Mouse (Mus musculus): ENCODE data around the gene Armt1. TPM values are rescaled to one million over a fixed set of nuclear protein-coding genes. Genes with fewer than 3 reads are reported as not detected.

The Armt1 gene
- polyA plus RNA-seq, 1 experiment from 2014 or later, result 30.1 TPM

- Histone ChIP-seq H3K4me3 (ENCODE audit: low read depth, low read length) (no peak overlapping the region), H3K4me1 (replicated peaks; ENCODE audit: control insufficient read depth, insufficient read depth, low read length) (no peaks in the 10 kb centered on the region), H3K36me3 (ENCODE audit: control insufficient read depth, insufficient read depth, low read length) (no peaks in the 10 kb centered on the region), H3K9ac (ENCODE audit: low read depth, low read length) (no peak overlapping the region), H3K27ac (ENCODE audit: low read depth, low read length) (no peak overlapping the region), H3K27me3 (replicated peaks; ENCODE audit: control insufficient read depth, insufficient read depth, low read length) (no peaks in the 10 kb centered on the region), H3K9me3 (ENCODE audit: control insufficient read depth, low read length) (no peaks in the 10 kb centered on the region), H3K4me2 (no peak overlapping the region)
- no peak for ATAC-seq (replicated peaks; ENCODE audit: low FRiP score)
- 77% methylated on average over 3 of the region's 3 CpGs for WGBS
- DNase-seq (ENCODE audit: low spot score), result no peak
Measured at GRCm38 (mm10) chr10:4469406-4469805, 37.1 kb downstream of the Armt1 start.

- 74% methylated on average over 11 of the region's 11 CpGs for WGBS
- Histone ChIP-seq H3K36me3 (ENCODE audit: control insufficient read depth, insufficient read depth, low read length) (no peaks in the 10 kb centered on the region), H3K4me2 (no peak overlapping the region), H3K27ac (ENCODE audit: low read depth, low read length) (no peak overlapping the region), H3K9me3 (ENCODE audit: control insufficient read depth, low read length) (no peaks in the 10 kb centered on the region), H3K4me1 (replicated peaks; ENCODE audit: control insufficient read depth, insufficient read depth, low read length) (no peaks in the 10 kb centered on the region), H3K4me3 (ENCODE audit: low read depth, low read length) (no peak overlapping the region), H3K27me3 (replicated peaks; ENCODE audit: control insufficient read depth, insufficient read depth, low read length) (no peaks in the 10 kb centered on the region), H3K9ac (ENCODE audit: low read depth, low read length) (no peak overlapping the region)
- ATAC-seq (replicated peaks; ENCODE audit: low FRiP score) (no peak), DNase-seq (ENCODE audit: low spot score) (no peak)
Measured at GRCm38 (mm10) chr10:4473591-4473993, 41.3 kb downstream of the Armt1 start.

GRCm38 (mm10) chr10:4475431-4475830 is 43.2 kb downstream of the Armt1 start:
- Histone ChIP-seq H3K36me3 (ENCODE audit: control insufficient read depth, insufficient read depth, low read length) (no peaks in the 10 kb centered on the region), H3K27ac (ENCODE audit: low read depth, low read length) (no peak overlapping the region), H3K4me2 (no peak overlapping the region), H3K27me3 (replicated peaks; ENCODE audit: control insufficient read depth, insufficient read depth, low read length) (no peaks in the 10 kb centered on the region), H3K4me3 (ENCODE audit: low read depth, low read length) (no peak overlapping the region), H3K9ac (ENCODE audit: low read depth, low read length) (no peak overlapping the region), H3K9me3 (ENCODE audit: control insufficient read depth, low read length) (no peaks in the 10 kb centered on the region), H3K4me1 (replicated peaks; ENCODE audit: control insufficient read depth, insufficient read depth, low read length) (no peaks in the 10 kb centered on the region)
- DNase-seq (ENCODE audit: low spot score) (no peak), ATAC-seq (replicated peaks; ENCODE audit: low FRiP score) (no peak)
- WGBS, result 87% methylated on average over 3 of the region's 3 CpGs

- no peaks in the 10 kb centered on the region for H3K27me3 ChIP-seq (replicated peaks; ENCODE audit: control insufficient read depth, insufficient read depth, low read length)
- no peaks in the 10 kb centered on the region for H3K36me3 ChIP-seq (ENCODE audit: control insufficient read depth, insufficient read depth, low read length)
- ATAC-seq (replicated peaks; ENCODE audit: low FRiP score) (no peak), DNase-seq (ENCODE audit: low spot score) (no peak)
- H3K9ac ChIP-seq (ENCODE audit: low read depth, low read length), result no peak overlapping the region
- H3K4me1 ChIP-seq (replicated peaks; ENCODE audit: control insufficient read depth, insufficient read depth, low read length), result no peaks in the 10 kb centered on the region
- no peak overlapping the region for H3K27ac ChIP-seq (ENCODE audit: low read depth, low read length)
- WGBS, result 88% methylated on average over 5 of the region's 5 CpGs
- H3K9me3 ChIP-seq (ENCODE audit: control insufficient read depth, low read length), result no peaks in the 10 kb centered on the region
- H3K4me3 ChIP-seq (ENCODE audit: low read depth, low read length), result no peak overlapping the region
- H3K4me2 ChIP-seq, result no peak overlapping the region
Measured at GRCm38 (mm10) chr10:4476604-4477003, 44.3 kb downstream of the Armt1 start.

GRCm38 (mm10) chr10:4480929-4481328 is 48.7 kb downstream of the Armt1 start:
- no peaks in the 10 kb centered on the region for H3K9me3 ChIP-seq (ENCODE audit: control insufficient read depth, low read length)
- WGBS, result 72% methylated on average over 3 of the region's 3 CpGs
- H3K36me3 ChIP-seq (ENCODE audit: control insufficient read depth, insufficient read depth, low read length), result no peaks in the 10 kb centered on the region
- H3K4me1 ChIP-seq (replicated peaks; ENCODE audit: control insufficient read depth, insufficient read depth, low read length), result no peaks in the 10 kb centered on the region
- H3K4me3 ChIP-seq (ENCODE audit: low read depth, low read length), result no peak overlapping the region
- H3K9ac ChIP-seq (ENCODE audit: low read depth, low read length), result no peak overlapping the region
- ATAC-seq (replicated peaks; ENCODE audit: low FRiP score) (no peak), DNase-seq (ENCODE audit: low spot score) (no peak)
- H3K27me3 ChIP-seq (replicated peaks; ENCODE audit: control insufficient read depth, insufficient read depth, low read length), result no peaks in the 10 kb centered on the region
- H3K27ac ChIP-seq (ENCODE audit: low read depth, low read length), result no peak overlapping the region
- no peak overlapping the region for H3K4me2 ChIP-seq

GRCm38 (mm10) chr10:4481695-4482094 is 49.4 kb downstream of the Armt1 start:
- no peak overlapping the region for H3K4me3 ChIP-seq (ENCODE audit: low read depth, low read length)
- H3K9me3 ChIP-seq (ENCODE audit: control insufficient read depth, low read length), result no peaks in the 10 kb centered on the region
- no peaks in the 10 kb centered on the region for H3K36me3 ChIP-seq (ENCODE audit: control insufficient read depth, insufficient read depth, low read length)
- WGBS, result 72% methylated on average over 8 of the region's 8 CpGs
- no peaks in the 10 kb centered on the region for H3K4me1 ChIP-seq (replicated peaks; ENCODE audit: control insufficient read depth, insufficient read depth, low read length)
- no peaks in the 10 kb centered on the region for H3K27me3 ChIP-seq (replicated peaks; ENCODE audit: control insufficient read depth, insufficient read depth, low read length)
- no peak for DNase-seq (ENCODE audit: low spot score)
- no peak overlapping the region for H3K9ac ChIP-seq (ENCODE audit: low read depth, low read length)
- no peak overlapping the region for H3K27ac ChIP-seq (ENCODE audit: low read depth, low read length)
- no peak for ATAC-seq (replicated peaks; ENCODE audit: low FRiP score)
- no peak overlapping the region for H3K4me2 ChIP-seq

- H3K27ac ChIP-seq (ENCODE audit: low read depth, low read length), result no peak within 1 kb of the TSS
- H3K9me3 ChIP-seq (ENCODE audit: control insufficient read depth, low read length), result no peaks in the 10 kb centered on the region
- 50% methylated on average over 11 of the region's 11 CpGs for WGBS
- ATAC-seq (replicated peaks; ENCODE audit: low FRiP score) (no peak), DNase-seq (ENCODE audit: low spot score) (no peak)
- no peak within 1 kb of the TSS for H3K4me2 ChIP-seq
- H3K36me3 ChIP-seq (ENCODE audit: control insufficient read depth, insufficient read depth, low read length), result no peaks in the 10 kb centered on the region
- H3K4me1 ChIP-seq (replicated peaks; ENCODE audit: control insufficient read depth, insufficient read depth, low read length), result no peaks in the 10 kb centered on the region
- H3K4me3 ChIP-seq (ENCODE audit: low read depth, low read length), result no peak within 1 kb of the TSS
- H3K27me3 ChIP-seq (replicated peaks; ENCODE audit: control insufficient read depth, insufficient read depth, low read length), result no peaks in the 10 kb centered on the region
- no peak within 1 kb of the TSS for H3K9ac ChIP-seq (ENCODE audit: low read depth, low read length)
Measured at GRCm38 (mm10) chr10:4482355-4482754, 50.1 kb downstream of the Armt1 start, which contains the start of gene Ccdc170. Gene Ccdc170, plus strand, starts transcription at chr10:4482502.

GRCm38 (mm10) chr10:4483848-4484247 is 51.6 kb downstream of the Armt1 start:
- H3K4me2 ChIP-seq, result no peak overlapping the region
- ATAC-seq (replicated peaks; ENCODE audit: low FRiP score) (no peak), DNase-seq (ENCODE audit: low spot score) (no peak)
- no peaks in the 10 kb centered on the region for H3K4me1 ChIP-seq (replicated peaks; ENCODE audit: control insufficient read depth, insufficient read depth, low read length)
- H3K4me3 ChIP-seq (ENCODE audit: low read depth, low read length), result no peak overlapping the region
- no peaks in the 10 kb centered on the region for H3K9me3 ChIP-seq (ENCODE audit: control insufficient read depth, low read length)
- WGBS, result 86% methylated on average over 1 of the region's 1 CpGs
- no peak overlapping the region for H3K9ac ChIP-seq (ENCODE audit: low read depth, low read length)
- H3K27me3 ChIP-seq (replicated peaks; ENCODE audit: control insufficient read depth, insufficient read depth, low read length), result no peaks in the 10 kb centered on the region
- no peak overlapping the region for H3K27ac ChIP-seq (ENCODE audit: low read depth, low read length)
- no peaks in the 10 kb centered on the region for H3K36me3 ChIP-seq (ENCODE audit: control insufficient read depth, insufficient read depth, low read length)

- 55% methylated on average over 9 of the region's 9 CpGs for WGBS
- H3K4me3 ChIP-seq (ENCODE audit: low read depth, low read length), result no peak overlapping the region
- no peak overlapping the region for H3K27ac ChIP-seq (ENCODE audit: low read depth, low read length)
- ATAC-seq (replicated peaks; ENCODE audit: low FRiP score) (no peak), DNase-seq (ENCODE audit: low spot score) (no peak)
- H3K9me3 ChIP-seq (ENCODE audit: control insufficient read depth, low read length), result no peaks in the 10 kb centered on the region
- H3K4me1 ChIP-seq (replicated peaks; ENCODE audit: control insufficient read depth, insufficient read depth, low read length), result no peaks in the 10 kb centered on the region
- no peak overlapping the region for H3K9ac ChIP-seq (ENCODE audit: low read depth, low read length)
- no peaks in the 10 kb centered on the region for H3K27me3 ChIP-seq (replicated peaks; ENCODE audit: control insufficient read depth, insufficient read depth, low read length)
- no peaks in the 10 kb centered on the region for H3K36me3 ChIP-seq (ENCODE audit: control insufficient read depth, insufficient read depth, low read length)
- no peak overlapping the region for H3K4me2 ChIP-seq
Measured at GRCm38 (mm10) chr10:4484986-4485385, 52.7 kb downstream of the Armt1 start.

Measured in liver, embryonic 11.5 days (tissue).